Mouse (Mus musculus): ENCODE results near the gene Magee1. TPM values are rescaled to one million over a fixed set of nuclear protein-coding genes. Genes with fewer than 3 reads are reported as not detected.

The Magee1 gene
- polyA plus RNA-seq, 1 experiment from 2014 or later, result 24.7 TPM

DNA sequence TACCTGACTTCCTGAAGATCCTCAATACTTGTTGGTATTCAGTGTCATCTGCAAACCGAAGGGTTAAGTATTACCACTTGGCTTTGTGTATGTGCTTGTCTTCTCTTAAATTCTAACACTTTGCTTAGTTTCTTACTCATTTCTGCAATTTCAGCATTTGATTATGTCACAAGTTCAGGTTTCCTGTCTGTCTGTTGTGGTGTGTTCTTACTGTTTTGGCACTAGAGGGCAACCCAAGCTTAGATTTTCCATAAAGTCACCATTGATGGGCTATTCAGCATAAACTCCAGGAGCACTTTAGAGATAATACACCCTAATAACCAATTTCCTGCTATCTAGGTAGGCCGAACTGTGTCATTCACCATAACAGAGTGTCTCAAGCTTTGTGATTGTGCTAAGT lies 47.0 kb downstream of the Magee1 start:
- WGBS, result 73% methylated on average over 2 of the region's 2 CpGs
- no peak overlapping the region for H3K4me2 ChIP-seq
- no peaks in the 10 kb centered on the region for H3K36me3 ChIP-seq
- H3K4me3 ChIP-seq, result no peak overlapping the region
- no peak overlapping the region for H3K27ac ChIP-seq
- no peak overlapping the region for H3K9ac ChIP-seq
- no peaks in the 10 kb centered on the region for H3K4me1 ChIP-seq
- peaks cover 3% of the 10 kb centered on the region; the same call in 1 of the 2 replicates for H3K27me3 ChIP-seq
- no peak for ATAC-seq (ENCODE audit: insufficient number of reproducible peaks, low FRiP score, low TSS enrichment, low read depth)
- H3K9me3 ChIP-seq, result no peaks in the 10 kb centered on the region

Other genes starting within 250 kb of the Magee1 start
- 61.0 and 63.3 TPM in 2 replicates for gene Pbdc1, start 40.6 kb upstream of the Magee1 start, polyA plus RNA-seq (2015; fragmentation: Nextera tagmentation; extraction: Ambion mirVana)

Measured in limb, embryonic 15.5 days (tissue).